Mouse (Mus musculus): ENCODE data around the gene Clstn1. TPM values are rescaled to one million over a fixed set of nuclear protein-coding genes. Genes with fewer than 3 reads are reported as not detected.

The Clstn1 gene
- total and polyA plus RNA-seq, 2 experiments from 2014 or later: 209 to 565 TPM

GRCm38 (mm10) chr4:149628372-149628771 is 42.1 kb downstream of the Clstn1 start:
- peak; percentile 80 for TF ChIP-seq CTCF (IDR thresholded peaks at IDR 0.05)
- peaks cover 24% of the 10 kb centered on the region for H3K36me3 ChIP-seq (ENCODE audit: insufficient read depth, low read length)
- no peak overlapping the region for H3K4me3 ChIP-seq (ENCODE audit: low read depth, low read length)
- WGBS: 71% methylated on average over 10 of the region's 10 CpGs
- H3K9ac ChIP-seq (replicated peaks; ENCODE audit: low read length, poor library complexity, severe bottlenecking): no peak overlapping the region
- H3K27ac ChIP-seq (ENCODE audit: low read depth, low read length): no peak overlapping the region
- no peaks in the 10 kb centered on the region for H3K9me3 ChIP-seq (ENCODE audit: low read length)
- ATAC-seq (ENCODE audit: low FRiP score) (0 out of 2 replicates have a peak, but pooled peaks have one; percentile 27), DNase-seq (ENCODE audit: low spot score) (peak; percentile 68)
- H3K4me2 ChIP-seq (ENCODE audit: low read depth, low read length, poor library complexity, severe bottlenecking): no peak overlapping the region
- no peaks in the 10 kb centered on the region for H3K4me1 ChIP-seq (ENCODE audit: insufficient read depth, low read length)
- H3K27me3 ChIP-seq (ENCODE audit: insufficient read depth, low read length): no peaks in the 10 kb centered on the region

GRCm38 (mm10) chr4:149628810-149629209 is 42.5 kb downstream of the Clstn1 start:
- TF ChIP-seq CTCF (IDR thresholded peaks at IDR 0.05): no peak
- Histone ChIP-seq H3K4me3 (ENCODE audit: low read depth, low read length) (no peak overlapping the region), H3K9ac (replicated peaks; ENCODE audit: low read length, poor library complexity, severe bottlenecking) (no peak overlapping the region), H3K27me3 (ENCODE audit: insufficient read depth, low read length) (no peaks in the 10 kb centered on the region), H3K36me3 (ENCODE audit: insufficient read depth, low read length) (peaks cover 24% of the 10 kb centered on the region), H3K9me3 (ENCODE audit: low read length) (no peaks in the 10 kb centered on the region), H3K4me1 (ENCODE audit: insufficient read depth, low read length) (no peaks in the 10 kb centered on the region), H3K27ac (ENCODE audit: low read depth, low read length) (no peak overlapping the region), H3K4me2 (ENCODE audit: low read depth, low read length, poor library complexity, severe bottlenecking) (no peak overlapping the region)
- ATAC-seq (ENCODE audit: low FRiP score): no peak
- no peak for DNase-seq (ENCODE audit: low spot score)
- WGBS: 44% methylated on average over 9 of the region's 9 CpGs

- no peak for TF ChIP-seq CTCF (IDR thresholded peaks at IDR 0.05)
- Histone ChIP-seq H3K9me3 (ENCODE audit: low read length) (no peaks in the 10 kb centered on the region), H3K9ac (replicated peaks; ENCODE audit: low read length, poor library complexity, severe bottlenecking) (no peak overlapping the region), H3K27ac (ENCODE audit: low read depth, low read length) (no peak overlapping the region), H3K27me3 (ENCODE audit: insufficient read depth, low read length) (no peaks in the 10 kb centered on the region), H3K4me1 (ENCODE audit: insufficient read depth, low read length) (no peaks in the 10 kb centered on the region), H3K36me3 (ENCODE audit: insufficient read depth, low read length) (peaks cover 52% of the 10 kb centered on the region), H3K4me2 (ENCODE audit: low read depth, low read length, poor library complexity, severe bottlenecking) (no peak overlapping the region), H3K4me3 (ENCODE audit: low read depth, low read length) (no peak overlapping the region)
- DNase-seq (ENCODE audit: low spot score) (no peak), ATAC-seq (ENCODE audit: low FRiP score) (no peak)
- 82% methylated on average over 9 of the region's 9 CpGs for WGBS
Measured at GRCm38 (mm10) chr4:149632670-149633307, 46.5 kb downstream of the Clstn1 start.

- Histone ChIP-seq H3K4me3 (ENCODE audit: low read depth, low read length) (no peak overlapping the region), H3K4me1 (ENCODE audit: insufficient read depth, low read length) (no peaks in the 10 kb centered on the region), H3K27me3 (ENCODE audit: insufficient read depth, low read length) (no peaks in the 10 kb centered on the region), H3K9me3 (ENCODE audit: low read length) (no peaks in the 10 kb centered on the region), H3K4me2 (ENCODE audit: low read depth, low read length, poor library complexity, severe bottlenecking) (no peak overlapping the region), H3K36me3 (ENCODE audit: insufficient read depth, low read length) (peaks cover 61% of the 10 kb centered on the region), H3K27ac (ENCODE audit: low read depth, low read length) (no peak overlapping the region), H3K9ac (replicated peaks; ENCODE audit: low read length, poor library complexity, severe bottlenecking) (no peak overlapping the region)
- 85% methylated on average over 1 of the region's 1 CpGs for whole genome bisulfite sequencing
- ATAC-seq (ENCODE audit: low FRiP score) (no peak), DNase-seq (ENCODE audit: low spot score) (no peak)
- TF ChIP-seq CTCF (IDR thresholded peaks at IDR 0.05): no peak
Measured at GRCm38 (mm10) chr4:149634157-149634556, 47.9 kb downstream of the Clstn1 start.

- WGBS: 91% methylated on average over 11 of the region's 11 CpGs
- peaks cover 58% of the 10 kb centered on the region for H3K36me3 ChIP-seq (ENCODE audit: insufficient read depth, low read length)
- H3K4me2 ChIP-seq (ENCODE audit: low read depth, low read length, poor library complexity, severe bottlenecking): no peak overlapping the region
- H3K27me3 ChIP-seq (ENCODE audit: insufficient read depth, low read length): no peaks in the 10 kb centered on the region
- TF ChIP-seq CTCF (IDR thresholded peaks at IDR 0.05): no peak
- H3K9ac ChIP-seq (replicated peaks; ENCODE audit: low read length, poor library complexity, severe bottlenecking): no peak overlapping the region
- no peaks in the 10 kb centered on the region for H3K9me3 ChIP-seq (ENCODE audit: low read length)
- H3K4me3 ChIP-seq (ENCODE audit: low read depth, low read length): no peak overlapping the region
- H3K4me1 ChIP-seq (ENCODE audit: insufficient read depth, low read length): no peaks in the 10 kb centered on the region
- ATAC-seq (ENCODE audit: low FRiP score) (no peak), DNase-seq (ENCODE audit: low spot score) (no peak)
- H3K27ac ChIP-seq (ENCODE audit: low read depth, low read length): no peak overlapping the region
Measured at GRCm38 (mm10) chr4:149634966-149635365, 48.7 kb downstream of the Clstn1 start.

- 87% methylated on average over 8 of the region's 8 CpGs for WGBS
Measured at GRCm38 (mm10) chr4:149635915-149636415, 49.7 kb downstream of the Clstn1 start.

More at GRCm38 (mm10) chr4:149635915-149636415, 49.7 kb downstream of the Clstn1 start:
- no peak for DNase-seq (ENCODE audit: low spot score)
- Histone ChIP-seq H3K36me3 (ENCODE audit: insufficient read depth, low read length) (peaks cover 57% of the 10 kb centered on the region), H3K9ac (replicated peaks; ENCODE audit: low read length, poor library complexity, severe bottlenecking) (no peak overlapping the region), H3K9me3 (ENCODE audit: low read length) (no peaks in the 10 kb centered on the region), H3K4me1 (ENCODE audit: insufficient read depth, low read length) (no peaks in the 10 kb centered on the region), H3K27ac (ENCODE audit: low read depth, low read length) (no peak overlapping the region), H3K4me2 (ENCODE audit: low read depth, low read length, poor library complexity, severe bottlenecking) (no peak overlapping the region), H3K4me3 (ENCODE audit: low read depth, low read length) (no peak overlapping the region), H3K27me3 (ENCODE audit: insufficient read depth, low read length) (no peaks in the 10 kb centered on the region)
- ATAC-seq (ENCODE audit: low FRiP score): no peak
- no peak for TF ChIP-seq CTCF (IDR thresholded peaks at IDR 0.05)

Data from midbrain, postnatal 0 days (tissue).